ENCODE assay signal across 10 mouse cellular contexts in genomic region chr12:117663637-117664036, GRCm38 (mm10).
A peak's percentile ranks its signal among the peaks of the same experiment; 100 is the strongest.
DNase-seq lines count a peak whose midpoint lies in the region; ATAC-seq and TF ChIP-seq lines count a peak whose summit lies in the region.
"Had no signal": no experiment of that assay in that cellular context is flagged by ENCODE, and none has a peak within 500 bp of the region (broad histone marks: within the 10 kb centered on the region; RNA-seq: fewer than 3 reads in every experiment).

No protein-coding gene starts in this region.

- H3K27ac ChIP-seq in liver, embryonic 14.5 days, result no peak overlapping the region
- H3K27ac ChIP-seq in liver, embryonic 12.5 days, result no peak overlapping the region
- H3K27ac ChIP-seq in heart, postnatal 0 days (ENCODE audit: low read depth), result peak overlapping the region; percentile 78
- H3K27ac ChIP-seq in forebrain, postnatal 0 days (ENCODE audit: low read depth, low read length), result no peak overlapping the region
- H3K27ac ChIP-seq: forebrain, embryonic 13.5 days had no signal

- 28% methylated on average over 5 of the region's 5 CpGs for WGBS in liver, embryonic 14.5 days (ENCODE audit: insufficient replicate concordance)
- WGBS in liver, embryonic 12.5 days (ENCODE audit: insufficient replicate concordance), result 36% methylated on average over 5 of the region's 5 CpGs
- 39% methylated on average over 5 of the region's 5 CpGs for WGBS in heart, postnatal 0 days
- 64% methylated on average over 5 of the region's 5 CpGs for WGBS in forebrain, postnatal 0 days

- H3K4me1 ChIP-seq in liver, embryonic 14.5 days (replicated peaks; ENCODE audit: control insufficient read depth in 2 of 2, insufficient read depth in 2 of 2, low read length in 1 of 2), result no peaks in the 10 kb centered on the region
- no peaks in the 10 kb centered on the region for H3K4me1 ChIP-seq in liver, embryonic 12.5 days
- peaks cover 18% of the 10 kb centered on the region for H3K4me1 ChIP-seq in heart, postnatal 0 days (ENCODE audit: control insufficient read depth, insufficient read depth)
- H3K4me1 ChIP-seq in forebrain, postnatal 0 days (ENCODE audit: insufficient read depth), result peaks cover 3% of the 10 kb centered on the region; the same call in 1 of the 2 replicates
- H3K4me1 ChIP-seq: forebrain, embryonic 13.5 days had no signal

- no peaks in the 10 kb centered on the region for H3K36me3 ChIP-seq in liver, embryonic 14.5 days (replicated peaks; ENCODE audit: control insufficient read depth, insufficient read depth, low read depth)
- H3K36me3 ChIP-seq in liver, embryonic 12.5 days, result no peaks in the 10 kb centered on the region
- no peaks in the 10 kb centered on the region for H3K36me3 ChIP-seq in heart, postnatal 0 days (replicated peaks; ENCODE audit: control insufficient read depth, insufficient read depth, low read length)
- H3K36me3 ChIP-seq in forebrain, postnatal 0 days (ENCODE audit: insufficient read depth), result no peaks in the 10 kb centered on the region

- no peak for DNase-seq in liver, embryonic 14.5 days (ENCODE audit: low read depth in 3 of 3, low spot score in 3 of 3)
- DNase-seq in heart, postnatal 0 days (ENCODE audit: low spot score), result peak; percentile 80
- peak; percentile 46 to 80 for DNase-seq in kidney, postnatal 36 days
- DNase-seq in forebrain, postnatal 0 days, result no peak
- DNase-seq: right cerebral cortex, postnatal 14 days had no signal

- no peaks in the 10 kb centered on the region for H3K27me3 ChIP-seq in liver, embryonic 14.5 days (ENCODE audit: control insufficient read depth, insufficient read depth, low read length)
- no peaks in the 10 kb centered on the region for H3K27me3 ChIP-seq in liver, embryonic 12.5 days (replicated peaks)
- no peaks in the 10 kb centered on the region for H3K27me3 ChIP-seq in heart, postnatal 0 days (ENCODE audit: control insufficient read depth, insufficient read depth, low read length)
- no peaks in the 10 kb centered on the region for H3K27me3 ChIP-seq in forebrain, postnatal 0 days (ENCODE audit: insufficient read depth, low read length)
- H3K27me3 ChIP-seq: forebrain, embryonic 13.5 days had no signal

- no peaks in the 10 kb centered on the region for H3K9me3 ChIP-seq in liver, embryonic 14.5 days (ENCODE audit: control insufficient read depth, low read length)
- H3K9me3 ChIP-seq in liver, embryonic 12.5 days (replicated peaks), result no peaks in the 10 kb centered on the region
- H3K9me3 ChIP-seq in heart, postnatal 0 days (replicated peaks; ENCODE audit: control insufficient read depth, low read length), result no peaks in the 10 kb centered on the region
- no peaks in the 10 kb centered on the region for H3K9me3 ChIP-seq in forebrain, postnatal 0 days (ENCODE audit: low read length)
- H3K9me3 ChIP-seq: forebrain, embryonic 13.5 days had no signal

- no peak for TF ChIP-seq EP300 in liver, embryonic 14.5 days (IDR thresholded peaks at IDR 0.05; ENCODE audit: low read depth)
- peak; percentile 86 for TF ChIP-seq EP300 in heart, postnatal 0 days (IDR thresholded peaks at IDR 0.05; ENCODE audit: low read depth)

- H3K4me3 ChIP-seq in liver, embryonic 14.5 days (ENCODE audit: insufficient read depth in 1 of 2, low read depth in 2 of 2, low read length in 2 of 2), result no peak overlapping the region
- H3K4me3 ChIP-seq in liver, embryonic 12.5 days, result no peak overlapping the region
- no peak overlapping the region for H3K4me3 ChIP-seq in heart, postnatal 0 days (ENCODE audit: low read depth, low read length)
- no peak overlapping the region for H3K4me3 ChIP-seq in forebrain, postnatal 0 days (ENCODE audit: low read depth, low read length)
- H3K4me3 ChIP-seq: forebrain, embryonic 13.5 days had no signal

- no peak overlapping the region for H3K4me2 ChIP-seq in liver, embryonic 14.5 days (ENCODE audit: low read depth)
- no peak overlapping the region for H3K4me2 ChIP-seq in liver, embryonic 12.5 days
- H3K4me2 ChIP-seq in heart, postnatal 0 days (ENCODE audit: low read depth, low read length), result peak overlapping the region; percentile 36; the same call in 1 of the 2 replicates
- H3K4me2 ChIP-seq in forebrain, postnatal 0 days (ENCODE audit: low read depth), result no peak overlapping the region
- H3K4me2 ChIP-seq: forebrain, embryonic 13.5 days had no signal

- no peak for TF ChIP-seq CTCF in liver, embryonic 14.5 days (IDR thresholded peaks at IDR 0.05; ENCODE audit: low read depth)
- TF ChIP-seq CTCF in heart, postnatal 0 days (IDR thresholded peaks at IDR 0.05; ENCODE audit: low read depth), result no peak
- TF ChIP-seq CTCF in forebrain, postnatal 0 days (IDR thresholded peaks at IDR 0.05; ENCODE audit: low read depth), result no peak

- ATAC-seq in liver, embryonic 14.5 days (ENCODE audit: insufficient read depth), result peak; percentile 47; the same call in 1 of the 2 replicates
- ATAC-seq in liver, embryonic 12.5 days, result no peak
- peak; percentile 90 for ATAC-seq in heart, postnatal 0 days (ENCODE audit: insufficient read depth, low read depth)
- ATAC-seq in megakaryocyte-erythroid progenitor cell, adult 5-6 weeks (replicated peaks; ENCODE audit: low FRiP score, low TSS enrichment, poor library complexity, severe bottlenecking), result no peak
- ATAC-seq in erythroid progenitor cell, adult 5-6 weeks (replicated peaks; ENCODE audit: low FRiP score, poor library complexity, severe bottlenecking), result no peak
- no peak for ATAC-seq in forebrain, postnatal 0 days
- ATAC-seq: forebrain, embryonic 13.5 days; inflammation-experienced regulatory T-cells, adult 6 months had no signal

- no peak overlapping the region for H3K9ac ChIP-seq in liver, embryonic 14.5 days (replicated peaks)
- no peak overlapping the region for H3K9ac ChIP-seq in liver, embryonic 12.5 days
- no peak overlapping the region for H3K9ac ChIP-seq in heart, postnatal 0 days (replicated peaks; ENCODE audit: low read depth, low read length)
- H3K9ac ChIP-seq in forebrain, postnatal 0 days, result no peak overlapping the region
- H3K9ac ChIP-seq: forebrain, embryonic 13.5 days had no signal

Comparison
In these comparisons a context has a peak if more than half of its experiments do, and no peak if none do; other contexts are left out.
1. ATAC-seq: peak in liver, embryonic 14.5 days (single experiment) and heart, postnatal 0 days (single experiment); none in liver, embryonic 12.5 days (single experiment), megakaryocyte-erythroid progenitor cell, adult 5-6 weeks (single experiment), erythroid progenitor cell, adult 5-6 weeks (single experiment) and forebrain, postnatal 0 days (single experiment).
2. DNase-seq: peak in heart, postnatal 0 days (single experiment) and kidney, postnatal 36 days (2 of 2); none in liver, embryonic 14.5 days (0 of 3) and forebrain, postnatal 0 days (single experiment).